Mouse (Mus musculus) thymus, postnatal 25 days (tissue): ENCODE measurements at regions not wholly inside any gene's neighbourhood (a gene's known extent, or its start where the extent isn't known, plus 50 kb on each side); places are given as distances from the start of the nearest gene placed in this dataset.

Experiments
- DNase-seq: peaks from one replicate; pipeline ENCODE4 v3.0.0; 2022

GRCm38 (mm10) chr15:68014605-68015305 is 1514.0 kb upstream of the Lrrc6 start:
- no peak for DNase-seq

- no peak for DNase-seq
These were observed 1510.5 kb upstream of the Lrrc6 start for GRCm38 (mm10) chr15:68011162-68011561.

- DNase-seq, result no peak
These were observed 1509.5 kb upstream of the Lrrc6 start for GRCm38 (mm10) chr15:68010189-68010588.

- no peak for DNase-seq
These were observed 1504.1 kb upstream of the Lrrc6 start for GRCm38 (mm10) chr15:68004798-68005197.

DNA sequence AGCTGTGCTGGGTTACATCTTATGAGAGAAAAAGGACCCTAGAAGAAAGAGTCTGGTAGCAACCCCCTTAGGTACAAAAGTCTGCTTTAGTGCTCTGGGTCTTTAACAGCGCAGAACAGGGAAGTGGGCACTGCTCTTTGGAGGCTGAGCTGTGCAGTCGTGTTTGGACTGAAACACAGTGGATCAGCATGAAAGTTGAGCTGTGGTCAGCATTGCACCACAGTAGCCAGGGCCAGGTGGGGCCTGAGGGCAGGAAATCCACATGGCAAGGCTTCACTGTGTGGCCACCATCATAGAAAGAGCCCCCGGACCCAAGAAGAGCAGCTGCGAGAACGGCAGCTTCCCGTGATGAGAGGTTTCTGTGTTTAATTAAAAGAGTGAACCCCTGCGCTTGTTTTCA is 1495.8 kb upstream of the Lrrc6 start:
- DNase-seq, result no peak

DNA sequence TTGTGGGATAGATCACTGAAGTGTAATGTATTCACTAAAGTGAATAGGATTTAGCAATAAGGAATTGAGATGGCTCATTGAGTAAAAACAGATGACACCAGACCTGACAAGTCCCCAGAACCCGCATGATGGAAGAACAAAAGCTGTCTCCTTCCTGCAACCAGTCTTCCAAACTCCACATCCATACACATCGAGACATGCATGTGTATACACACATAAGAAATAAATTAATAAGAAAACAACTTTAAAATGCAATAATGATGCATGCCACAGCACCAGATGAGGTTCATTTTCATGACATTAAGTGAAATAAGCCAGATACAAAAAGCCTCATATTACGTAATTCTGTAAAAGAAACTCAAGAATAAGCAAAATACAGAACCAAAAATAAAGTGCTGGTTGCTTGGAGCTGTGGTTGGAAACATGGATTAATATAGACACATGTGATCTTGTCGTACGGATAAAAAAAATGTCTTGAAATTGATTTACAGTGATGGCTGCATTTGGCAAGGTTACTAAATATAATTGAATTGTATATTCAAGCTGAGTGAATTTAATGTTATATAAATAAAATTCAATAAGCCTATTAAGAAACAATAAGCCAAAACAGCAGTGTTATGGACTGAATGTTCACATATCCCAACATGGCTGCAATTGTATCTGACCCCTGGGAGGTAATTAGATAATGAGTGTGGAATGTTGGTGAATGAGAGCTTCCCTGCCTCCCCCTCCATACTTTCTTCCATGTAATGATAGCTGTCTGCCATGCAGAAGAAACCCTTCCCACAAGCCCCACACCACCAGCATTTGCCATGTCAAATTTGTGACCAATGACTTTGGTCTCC is 1488.9 kb upstream of the Lrrc6 start:
- no peak for DNase-seq

- no peak for DNase-seq
These were observed 1487.2 kb upstream of the Lrrc6 start for GRCm38 (mm10) chr15:67987941-67988340.

DNA sequence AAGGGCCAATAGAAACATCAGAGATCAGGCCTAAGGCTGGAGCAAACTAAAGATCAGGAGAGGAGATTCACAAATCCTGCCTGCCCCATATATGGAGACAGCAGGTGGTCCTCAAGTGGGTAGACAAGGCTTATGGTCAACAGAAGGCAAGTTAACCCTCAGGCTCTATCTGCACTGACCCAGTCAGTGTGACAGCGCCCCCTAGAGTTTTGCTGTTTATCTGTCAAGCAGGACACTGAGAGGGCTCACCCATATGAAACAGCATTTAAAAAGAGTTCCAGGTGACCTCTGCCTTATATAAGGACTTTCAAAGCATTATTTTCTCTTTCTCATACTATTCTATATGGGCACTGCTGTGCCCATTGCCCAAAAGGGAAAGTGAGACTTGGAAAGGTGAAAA is 1482.5 kb upstream of the Lrrc6 start:
- DNase-seq, result no peak

GRCm38 (mm10) chr15:67981876-67982275 is 1481.2 kb upstream of the Lrrc6 start:
- DNase-seq, result no peak

DNA sequence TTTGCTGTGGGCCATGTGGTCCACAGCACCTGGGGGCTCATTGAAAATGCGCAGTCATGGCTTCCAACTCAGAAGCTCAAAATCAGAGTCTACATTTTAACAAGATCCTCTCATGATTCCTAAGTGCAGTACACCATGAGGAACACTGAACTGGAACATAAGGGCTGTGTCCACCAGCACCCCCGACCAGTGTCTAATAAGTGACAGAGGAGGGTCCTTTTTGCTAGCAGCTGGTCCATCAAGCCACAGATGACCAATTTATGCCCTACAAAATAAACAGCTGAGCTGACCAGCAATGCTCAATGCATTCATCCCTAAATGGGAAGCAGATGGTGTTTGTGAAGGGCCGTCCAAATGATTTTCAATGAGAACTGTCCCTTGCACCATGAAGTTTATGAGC is 1478.7 kb upstream of the Lrrc6 start:
- no peak for DNase-seq

GRCm38 (mm10) chr15:67977210-67977609 is 1476.5 kb upstream of the Lrrc6 start:
- DNase-seq, result no peak

DNA sequence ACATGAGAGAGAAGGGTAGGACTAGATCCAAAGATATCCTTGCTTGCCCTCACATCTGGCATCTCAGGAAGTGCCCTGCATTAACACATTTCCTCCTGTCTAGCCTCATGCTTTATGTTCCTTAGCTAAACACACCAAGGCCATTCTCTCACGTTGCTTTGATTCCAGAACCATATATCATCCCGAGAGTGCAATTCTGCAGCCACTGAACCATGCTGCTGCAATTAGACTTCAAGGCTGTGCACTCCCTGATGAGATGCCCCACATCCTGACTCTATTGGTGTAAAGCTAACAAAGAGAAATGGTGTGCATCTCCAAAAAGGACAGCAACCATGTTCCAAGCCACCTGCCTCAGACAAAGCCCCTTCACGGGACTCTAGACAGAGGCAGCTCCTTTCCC is 1471.3 kb upstream of the Lrrc6 start:
- DNase-seq, result no peak

- no peak for DNase-seq
These were observed 1453.5 kb upstream of the Lrrc6 start for GRCm38 (mm10) chr15:67954216-67954615.

GRCm38 (mm10) chr15:67950281-67951040 is 1449.8 kb upstream of the Lrrc6 start:
- no peak for DNase-seq

DNA sequence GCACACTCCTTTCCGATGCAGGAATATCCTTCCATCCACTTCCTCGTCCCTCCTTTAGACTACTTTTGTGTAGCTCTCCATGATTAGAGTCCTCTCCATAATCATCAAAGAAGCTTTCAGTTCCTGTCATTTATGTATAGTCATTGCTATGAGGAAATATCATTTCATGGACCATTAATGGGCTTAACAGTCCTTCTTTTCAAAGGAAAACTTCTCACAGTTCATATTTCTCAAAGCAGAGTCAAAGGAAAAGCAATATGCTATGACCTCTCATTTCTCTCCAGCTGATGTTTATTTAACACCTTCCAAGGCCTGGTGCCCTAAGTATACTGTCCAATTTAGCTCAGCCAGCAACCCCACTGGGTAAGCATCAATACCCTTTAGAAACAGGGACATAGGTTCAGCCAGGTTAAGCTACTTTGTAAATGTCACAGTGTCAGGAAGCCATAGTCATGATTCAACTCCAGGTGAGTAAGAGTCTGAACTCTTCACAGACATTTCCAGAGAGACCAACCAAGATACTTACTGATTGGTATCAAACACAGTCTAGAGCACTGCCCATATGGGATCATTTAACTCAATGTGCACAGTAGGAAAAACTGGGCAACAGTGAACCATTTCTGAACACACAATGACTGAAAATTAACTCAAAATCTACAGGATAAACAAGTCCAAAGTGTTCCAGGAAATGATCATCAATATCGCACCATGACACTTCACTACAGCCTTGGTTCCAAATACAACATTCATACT is 1443.8 kb upstream of the Lrrc6 start:
- DNase-seq, result no peak

GRCm38 (mm10) chr15:67943046-67943445 is 1442.3 kb upstream of the Lrrc6 start:
- DNase-seq, result no peak

DNA sequence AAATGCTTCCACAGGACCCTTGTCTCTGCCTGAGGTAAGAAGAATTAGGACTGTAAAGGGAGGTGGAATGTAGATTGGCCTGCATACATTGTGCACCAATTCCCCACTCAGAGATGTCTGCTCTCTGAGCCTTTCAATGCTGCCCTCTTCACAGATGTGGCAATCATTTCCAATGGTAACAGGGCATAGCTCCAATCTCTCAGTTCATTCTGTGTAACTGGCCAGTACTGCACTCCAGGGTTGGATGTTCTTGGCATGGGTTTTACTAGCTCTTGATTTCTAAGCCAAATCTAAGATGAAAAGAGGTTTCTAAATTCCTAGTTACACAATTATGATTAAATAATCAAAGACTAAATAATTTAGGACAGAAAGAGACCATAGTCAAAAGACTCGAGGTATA is 1439.8 kb upstream of the Lrrc6 start:
- DNase-seq, result no peak

DNA sequence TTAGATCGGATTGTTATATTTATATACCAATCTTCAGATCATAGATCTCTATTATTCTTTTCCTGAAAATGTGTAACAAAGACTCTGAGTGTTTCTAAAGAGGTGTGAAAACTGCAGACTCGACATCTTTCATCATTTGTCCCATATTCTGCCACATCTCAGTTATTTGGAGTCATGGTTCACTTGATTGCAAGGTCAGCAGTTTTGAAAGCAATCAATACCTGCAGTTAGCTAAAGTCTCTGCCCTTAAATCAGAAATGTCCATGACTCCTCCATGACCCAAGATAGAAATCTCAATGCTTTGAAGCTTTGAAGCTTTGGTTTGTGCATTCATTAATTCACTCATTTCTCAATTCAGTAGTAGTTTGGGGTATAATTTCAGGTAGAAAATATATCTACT is 1424.2 kb upstream of the Lrrc6 start:
- no peak for DNase-seq

DNA sequence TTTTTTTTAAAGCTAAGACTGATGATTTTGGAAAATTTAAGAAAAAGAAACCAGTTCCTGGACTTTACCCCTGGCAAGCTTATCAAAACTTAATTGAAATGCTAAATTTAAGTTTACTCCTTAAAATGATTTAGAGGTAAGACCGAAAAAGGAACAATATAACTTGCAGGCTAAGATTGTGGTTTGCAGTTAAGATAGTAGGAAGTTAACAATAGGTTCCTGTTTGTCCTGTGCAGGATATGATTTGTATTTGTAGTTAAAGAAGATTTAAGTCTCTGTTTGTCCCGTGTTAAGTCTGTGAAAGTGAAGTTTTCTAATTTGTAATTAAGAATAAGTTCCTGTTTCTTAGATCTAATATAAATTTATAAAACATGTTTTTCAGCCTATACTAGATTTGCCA is 1406.3 kb upstream of the Lrrc6 start:
- DNase-seq, result no peak

GRCm38 (mm10) chr15:67905279-67905678 is 1404.6 kb upstream of the Lrrc6 start:
- no peak for DNase-seq

DNA sequence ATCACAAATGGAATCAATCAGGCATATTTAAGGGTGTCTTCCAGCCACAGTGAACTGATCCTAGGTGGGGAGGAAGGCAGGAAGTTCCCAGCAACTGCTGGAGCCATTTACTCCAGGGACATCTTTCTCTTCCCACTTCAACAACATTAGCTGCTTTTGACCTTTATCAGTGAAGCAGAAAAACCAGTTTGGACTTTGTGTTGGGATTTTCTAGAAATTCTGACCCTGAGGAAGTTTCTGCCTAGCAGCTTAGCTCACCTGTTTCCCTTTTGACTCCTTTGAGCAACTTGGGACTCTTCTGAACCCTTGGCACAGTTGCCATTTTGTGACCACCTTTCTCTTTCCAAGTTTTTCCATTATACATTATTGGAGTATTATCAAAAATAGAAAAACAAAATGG is 1403.9 kb upstream of the Lrrc6 start:
- no peak for DNase-seq

GRCm38 (mm10) chr15:67902982-67903381 is 1402.3 kb upstream of the Lrrc6 start:
- DNase-seq, result no peak

GRCm38 (mm10) chr15:67901191-67901601 is 1400.5 kb upstream of the Lrrc6 start:
- no peak for DNase-seq
